Mouse (Mus musculus) testis, adult 2 months (tissue): ENCODE results near the gene Dnajc14.

ENCODE experiments used
- CTCF ChIP-seq: fragments of 200-500 bp; IDR thresholded peaks from 2 replicates; pipeline ENCODE4 v1.5.1; 2012; ENCODE audit warnings: low read depth, mild to moderate bottlenecking, inconsistent platforms, low read length, moderate library complexity; ENCODE audit not compliant: control insufficient read depth, insufficient read depth, insufficient replicate concordance
- POLR2A ChIP-seq: fragments of 200-500 bp; IDR thresholded peaks from 2 replicates; pipeline ENCODE4 v1.6.1; 2012; ENCODE audit warnings: low read depth, mild to moderate bottlenecking, inconsistent platforms, low read length, moderate library complexity; ENCODE audit not compliant: control insufficient read depth

DNA sequence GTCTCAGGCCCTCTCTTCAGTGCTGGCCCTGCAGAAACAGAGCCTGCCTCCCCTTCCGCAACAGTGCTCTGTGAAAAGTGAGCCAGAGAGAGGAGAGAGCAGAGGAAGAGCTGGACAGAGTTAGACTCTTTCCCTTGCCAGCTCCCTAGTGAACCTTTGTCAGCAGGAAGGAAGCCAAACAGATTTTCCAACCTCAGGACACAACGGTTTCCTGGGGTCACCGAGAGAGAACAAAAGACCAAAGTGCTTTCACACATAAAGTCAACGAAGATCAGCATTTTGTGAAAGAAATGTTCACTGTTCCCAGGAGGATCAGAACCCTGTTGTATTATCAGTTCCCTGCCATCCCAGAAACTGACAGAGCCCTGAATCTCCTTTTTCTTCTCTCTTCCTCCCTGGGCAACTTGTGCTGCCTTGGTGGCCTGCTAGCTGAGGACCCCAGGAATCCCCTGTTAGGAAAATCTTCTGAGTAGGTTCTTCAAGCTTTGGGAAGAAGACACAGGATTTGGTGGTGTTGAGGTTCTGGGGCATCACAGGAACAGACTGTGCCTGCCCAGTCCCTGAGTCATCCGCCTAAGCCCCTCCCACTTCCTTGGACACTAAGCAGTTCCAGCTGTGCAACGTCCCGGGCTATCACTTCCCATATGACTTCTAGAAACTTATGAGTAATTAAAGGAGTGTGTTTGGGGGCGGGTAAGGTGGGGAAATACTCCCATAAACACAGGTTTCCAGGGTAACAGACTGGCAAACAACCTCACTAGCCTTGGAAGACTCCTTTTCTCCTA lies 24.7 kb upstream of the Dnajc14 start:
- no peak for TF ChIP-seq CTCF
- no peak for TF ChIP-seq POLR2A
